Mouse (Mus musculus) A20 (cell line): Measurements from ENCODE around the gene Ndp.

Source experiments
- DNase-seq: peaks from one replicate; pipeline ENCODE4 v3.0.0-alpha.2; 2011; ENCODE audit warnings: low read depth, low spot score

Ndp gene

GRCm38 (mm10) chrX:16911241-16911873 lies at the start of gene Ndp:
TSS of gene Ndp (minus strand) at chrX:16911774.
- no peak for DNase-seq

- no peak for DNase-seq
Observed at GRCm38 (mm10) chrX:16954767-16955166, 43.2 kb upstream of the Ndp start.

GRCm38 (mm10) chrX:16918006-16918405 lies 6.4 kb upstream of the Ndp start:
- no peak for DNase-seq

DNA sequence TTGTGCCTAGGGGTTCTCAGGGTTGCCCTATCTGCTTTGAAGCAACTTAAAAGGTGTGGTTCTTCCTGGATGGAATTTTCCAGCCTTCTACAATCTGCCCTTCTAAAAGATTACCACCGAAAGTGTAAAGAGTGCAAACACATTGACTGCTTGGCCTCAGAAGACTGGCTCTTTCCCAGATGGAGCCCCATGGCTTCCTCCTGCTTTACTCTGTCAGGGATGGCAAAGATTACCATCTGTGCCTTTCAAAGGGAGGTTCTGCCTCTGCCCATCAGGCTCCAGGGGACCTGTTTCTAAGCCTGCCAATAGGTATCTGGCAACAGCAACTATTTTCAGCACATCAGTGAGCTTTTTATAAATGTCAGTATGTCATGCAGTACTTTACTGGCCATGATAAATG lies 1.5 kb upstream of the Ndp start:
- DNase-seq = no peak

GRCm38 (mm10) chrX:16911911-16912310 lies 337 bp upstream of the Ndp start:
- no peak for DNase-seq

GRCm38 (mm10) chrX:16910211-16911095 lies 1.1 kb downstream of the Ndp start:
- DNase-seq = no peak

- no peak for DNase-seq
Observed at GRCm38 (mm10) chrX:16908652-16909051, 2.9 kb downstream of the Ndp start.

GRCm38 (mm10) chrX:16907554-16907953 lies 4.0 kb downstream of the Ndp start:
- DNase-seq = no peak

DNA sequence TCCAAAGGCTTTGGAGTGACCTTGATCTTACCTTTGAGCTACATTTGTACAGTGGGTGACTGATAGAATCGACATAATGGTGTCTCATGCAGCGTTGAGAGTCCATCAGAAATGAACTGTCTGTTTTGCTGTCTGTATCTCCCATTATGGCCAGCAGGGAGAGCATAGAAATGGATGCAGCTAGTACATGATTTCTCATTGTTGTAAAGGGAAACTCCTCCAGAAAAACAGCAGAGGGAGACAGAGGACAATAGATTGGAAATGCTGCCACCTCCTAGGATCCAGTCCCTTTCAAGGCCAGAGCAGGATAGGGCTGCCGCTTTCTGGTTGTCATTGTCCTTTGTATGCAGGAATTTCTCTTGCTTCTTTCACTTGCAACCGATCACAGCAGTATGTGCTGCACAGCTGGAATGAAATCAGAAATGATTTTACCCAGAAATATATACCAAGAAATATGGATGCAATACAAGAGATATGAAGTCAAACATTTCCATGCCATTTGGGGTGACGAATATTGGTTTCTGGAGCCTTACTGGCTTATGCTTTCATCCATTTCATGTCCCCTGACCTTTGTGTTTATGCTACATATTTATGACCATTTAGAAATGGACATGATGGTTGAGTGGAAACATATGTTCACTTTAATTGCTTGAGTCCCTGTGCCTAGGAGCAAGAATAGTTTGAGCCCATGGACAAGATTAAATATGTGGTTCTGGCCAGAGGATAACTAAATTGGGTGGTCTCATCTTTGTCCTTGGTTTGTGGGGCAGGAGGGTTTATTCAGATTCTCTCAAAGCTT lies 17.0 kb downstream of the Ndp start:
- no peak for DNase-seq

- DNase-seq = no peak
Observed at GRCm38 (mm10) chrX:16867640-16868314, 43.8 kb downstream of the Ndp start.

DNA sequence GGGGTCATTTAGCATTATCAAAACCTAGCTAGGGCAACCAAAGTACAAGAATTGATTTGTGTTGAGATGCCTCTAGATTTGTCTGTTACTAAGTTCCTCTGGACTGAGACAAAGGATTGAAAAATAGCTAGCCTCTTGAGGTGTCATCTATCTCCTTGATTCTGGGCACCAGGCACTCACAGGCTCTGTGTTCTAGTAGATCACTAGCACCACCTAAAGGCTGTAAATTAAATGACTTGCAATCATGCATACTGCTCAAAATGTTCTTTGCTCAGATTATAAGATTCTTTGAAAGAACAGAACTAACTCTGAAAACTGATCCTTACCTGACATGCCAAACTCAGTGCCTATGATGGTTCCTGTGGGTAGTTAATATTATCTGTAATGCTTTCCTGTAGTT lies 51.3 kb downstream of the Ndp start:
- DNase-seq = no peak

DNA sequence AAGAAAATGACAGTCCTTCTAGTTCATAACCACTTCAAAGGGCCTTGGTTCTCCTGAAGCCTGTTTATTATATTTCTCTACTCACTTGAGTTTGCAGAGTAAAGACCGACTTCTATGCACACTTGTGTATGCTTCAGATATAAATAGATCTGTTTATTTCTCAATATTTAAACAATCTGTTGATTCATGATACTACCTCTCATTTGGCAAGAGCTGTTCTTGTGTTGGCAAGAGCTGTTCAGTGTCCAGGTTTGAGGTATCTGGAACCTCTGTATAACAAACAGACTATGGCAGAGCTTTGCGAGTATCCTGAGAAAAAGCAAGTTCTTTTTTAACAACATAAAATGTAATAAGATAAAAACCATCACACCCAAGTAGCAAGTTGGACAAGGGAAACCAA lies 65.5 kb downstream of the Ndp start:
- DNase-seq = no peak

DNA sequence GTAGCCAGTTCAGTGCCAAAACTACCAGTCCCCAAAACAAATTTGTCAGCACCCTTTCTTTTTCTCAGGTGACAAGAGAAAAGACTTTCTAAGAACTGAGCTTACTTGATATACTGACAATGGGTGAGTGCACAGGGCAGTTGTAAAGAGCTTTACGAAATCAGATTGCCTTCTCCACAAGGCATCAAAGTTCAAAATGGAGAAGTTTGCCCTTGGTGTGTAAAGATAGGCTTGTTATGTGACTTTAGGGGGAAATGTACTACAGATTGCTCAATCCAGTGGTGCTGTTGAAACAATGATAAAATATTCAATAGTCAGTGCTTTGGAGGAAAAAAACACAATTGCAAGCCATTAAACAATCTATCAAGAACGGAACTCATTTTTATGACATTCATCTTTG lies 70.1 kb downstream of the Ndp start:
- no peak for DNase-seq

DNA sequence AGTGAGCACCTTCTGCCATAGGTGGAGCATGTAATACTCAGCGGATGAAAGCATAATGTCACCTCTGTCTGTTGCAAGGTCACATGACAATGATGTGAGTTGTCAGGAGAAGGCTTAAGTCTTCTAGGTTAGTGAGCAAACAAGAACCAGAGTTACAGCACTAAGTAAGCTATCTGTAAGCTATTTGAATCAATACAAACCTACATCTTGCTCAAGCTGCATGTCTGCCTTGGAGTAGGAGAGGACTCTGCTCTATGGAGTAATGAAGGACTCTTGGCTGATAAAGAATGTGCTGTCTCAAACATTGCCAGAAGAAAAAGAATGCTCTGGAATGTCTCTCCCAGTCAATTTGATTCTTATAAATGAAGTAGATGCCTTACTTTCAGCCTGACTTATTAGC lies 74.3 kb downstream of the Ndp start:
- DNase-seq = no peak

GRCm38 (mm10) chrX:16836488-16837082 lies 75.0 kb downstream of the Ndp start:
- DNase-seq = no peak
